Mouse (Mus musculus): ENCODE data around the gene Olfr272. TPM values are rescaled to one million over a fixed set of nuclear protein-coding genes. Genes with fewer than 3 reads are reported as not detected.

Olfr272 gene
- total RNA-seq (2021): not detected
- long read RNA-seq, experiment 1: 0 reads
- long read RNA-seq, experiment 2: 0 reads

DNA sequence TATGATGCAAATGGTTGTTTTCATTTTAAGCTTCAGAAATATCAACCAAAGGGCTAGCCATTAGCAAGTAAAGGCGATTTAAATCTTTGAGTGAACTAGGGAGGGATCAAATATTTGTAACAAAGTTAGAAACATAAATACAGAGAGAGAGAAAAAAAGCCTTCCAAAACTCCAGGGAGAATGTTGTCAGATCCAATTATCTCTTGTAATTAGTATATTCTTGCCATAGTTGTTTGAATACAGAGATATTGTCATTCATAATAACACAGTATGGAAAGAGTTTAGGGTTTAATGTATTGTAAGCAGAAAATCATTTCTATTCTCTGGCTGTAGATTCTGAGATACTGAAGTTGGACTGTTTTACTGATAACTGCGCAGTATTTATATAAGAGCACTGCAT is at the start of gene Olfr272:
Gene Olfr272, minus strand, starts transcription at position 101 of the 400 bp plus-strand sequence.
- no peak for DNase-seq

DNA sequence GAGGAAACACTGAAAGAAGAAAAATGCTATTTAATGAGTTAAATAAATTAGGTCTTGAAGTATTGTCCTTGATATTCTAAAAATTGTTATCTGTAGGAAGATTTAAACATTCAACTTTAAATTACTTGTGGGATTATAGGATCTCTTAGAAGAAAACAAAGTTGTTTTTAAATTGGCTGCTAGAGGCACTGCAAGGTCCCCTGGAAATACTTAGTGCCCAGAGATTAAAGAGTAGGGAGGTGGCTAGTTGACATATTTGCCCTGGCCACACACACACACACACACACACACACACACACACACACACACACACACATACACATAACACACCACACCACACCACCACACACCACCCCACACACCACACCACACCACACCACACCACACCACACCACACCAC is 45.3 kb upstream of the Olfr272 start, which contains the start of gene Olfr270:
Gene Olfr270, plus strand, starts transcription at position 301 of the 400 bp plus-strand sequence.
- no peak for DNase-seq

DNA sequence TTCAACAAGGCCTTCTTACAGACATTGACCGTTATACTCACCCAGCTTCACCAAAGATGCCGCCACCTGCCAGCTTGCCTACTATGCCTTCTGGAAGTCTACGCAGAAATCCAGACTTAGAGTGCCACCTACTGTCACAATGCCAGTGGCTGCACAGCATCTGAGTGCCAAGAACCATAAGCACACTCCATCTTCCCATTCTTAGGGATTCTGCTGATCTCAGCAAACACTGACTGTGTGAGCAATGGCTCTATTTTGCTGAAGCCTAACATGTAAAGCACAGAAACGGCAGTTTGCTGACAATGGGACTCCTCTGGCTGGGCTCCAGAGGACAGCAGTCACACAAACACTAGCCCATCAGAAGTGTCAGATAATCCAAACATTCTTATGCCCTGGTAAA is 39.7 kb upstream of the Olfr272 start:
- no peak for DNase-seq

GRCm38 (mm10) chr4:52949005-52949404 is 30.0 kb upstream of the Olfr272 start:
- no peak for DNase-seq

GRCm38 (mm10) chr4:52946665-52947064 is 27.7 kb upstream of the Olfr272 start:
- no peak for DNase-seq

- no peak for DNase-seq
These were observed 11.5 kb upstream of the Olfr272 start for GRCm38 (mm10) chr4:52930480-52930879.

DNA sequence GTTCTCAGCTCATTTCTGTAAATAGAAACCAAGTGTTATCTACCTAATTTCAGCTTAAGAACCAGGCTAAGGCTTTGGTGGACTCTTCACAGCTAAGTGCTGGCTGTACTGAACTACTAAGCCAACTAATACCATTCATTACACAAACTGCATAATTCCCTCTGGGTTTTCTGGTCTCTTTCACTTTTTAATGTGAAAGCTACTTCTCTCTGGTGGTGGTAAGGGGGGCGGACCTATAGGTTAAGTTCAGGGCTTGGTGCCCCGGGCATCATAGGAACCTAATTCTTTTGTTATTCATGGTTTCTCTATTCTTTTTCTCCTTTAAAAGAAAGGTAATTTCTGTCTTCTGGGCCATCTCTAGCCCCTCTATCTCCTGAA is 1.7 kb downstream of the Olfr272 start:
- no peak for DNase-seq

GRCm38 (mm10) chr4:52916659-52917310 is 2.2 kb downstream of the Olfr272 start:
- no peak for DNase-seq

DNA sequence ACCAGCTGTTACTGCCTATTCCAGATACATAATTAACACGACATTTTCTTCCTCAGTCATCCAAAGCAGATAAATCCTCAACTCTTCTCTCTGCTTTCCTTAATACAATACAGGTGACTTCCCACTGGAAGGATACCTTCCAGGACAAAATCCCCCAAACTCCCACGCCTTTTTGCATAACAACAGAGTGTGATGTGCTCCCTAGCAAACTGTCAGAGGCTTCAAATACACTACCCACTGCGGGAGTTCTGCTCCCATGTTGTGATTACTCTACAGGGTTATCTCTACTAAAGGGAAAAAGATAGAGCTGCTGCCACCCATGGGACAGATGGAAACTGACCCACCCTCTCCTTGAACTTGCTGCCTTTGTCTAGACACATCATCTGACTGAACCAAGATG is 6.6 kb downstream of the Olfr272 start:
- no peak for DNase-seq

- no peak for DNase-seq
These were observed 9.4 kb downstream of the Olfr272 start for GRCm38 (mm10) chr4:52909542-52909941.

- DNase-seq: no peak
These were observed 54.8 kb downstream of the Olfr272 start for GRCm38 (mm10) chr4:52864156-52864555.

Other genes starting within 250 kb of the Olfr272 start
- not detected for gene Olfr275, start 104.6 kb downstream of the Olfr272 start, total RNA-seq (2021)
- gene Olfr273, start 59.9 kb downstream of the Olfr272 start, total RNA-seq (2021): not detected
- not detected for gene Olfr270, start 45.4 kb upstream of the Olfr272 start, total RNA-seq (2021)
- not detected for gene Nipsnap3a, start 70.1 kb upstream of the Olfr272 start, total RNA-seq (2021)
- gene Nipsnap3b, start 92.7 kb upstream of the Olfr272 start, total RNA-seq (2021): 1 to 10 TPM; 1.2 to 3.2 TPM
- 1 to 10 TPM; 4.8 to 9.4 TPM for gene Abca1, start 240.7 kb upstream of the Olfr272 start, total RNA-seq (2021)

All from gastrocnemius, postnatal 25 days (tissue).